Mouse (Mus musculus): ENCODE measurements around the gene Atp1a3. TPM values are rescaled to one million over a fixed set of nuclear protein-coding genes. Genes with fewer than 3 reads are reported as not detected.

Gene Atp1a3
- polyA plus RNA-seq, 1 experiment from 2014 or later, result 0.68 TPM

- Histone ChIP-seq H3K9me3 (ENCODE audit: control insufficient read depth, low read length) (no peaks in the 10 kb centered on the region), H3K9ac (ENCODE audit: low read depth, low read length) (peak within 1 kb of the TSS; percentile 70), H3K4me2 (replicated peaks; ENCODE audit: low read depth, low read length) (peak within 1 kb of the TSS; percentile 72), H3K36me3 (ENCODE audit: control insufficient read depth, insufficient read depth, low read length) (no peaks in the 10 kb centered on the region), H3K27ac (ENCODE audit: low read depth, low read length) (peak within 1 kb of the TSS; percentile 73; the same call in 1 of the 2 replicates), H3K27me3 (ENCODE audit: control insufficient read depth, insufficient read depth, low read length) (no peaks in the 10 kb centered on the region), H3K4me3 (ENCODE audit: low read length) (peak within 1 kb of the TSS; percentile 69), H3K4me1 (ENCODE audit: control insufficient read depth, insufficient read depth, low read length) (0 out of 2 replicates have a peak, but pooled peaks cover 7% of the 10 kb centered on the region)
- under 1% methylated on average over 45 of the region's 45 CpGs for WGBS
- ATAC-seq (ENCODE audit: low FRiP score, low TSS enrichment), result peak; percentile 90
Observed at GRCm38 (mm10) chr7:24971972-24972893, 33.5 kb downstream of the Atp1a3 start, which contains the start of gene Rabac1. Gene Rabac1 (minus strand): TSS chr7:24972754.

GRCm38 (mm10) chr7:24971261-24971971 is 34.3 kb downstream of the Atp1a3 start:
- Histone ChIP-seq H3K9ac (ENCODE audit: low read depth, low read length) (0 out of 2 replicates have a peak overlapping the region, but pooled peaks have one; percentile 12), H3K36me3 (ENCODE audit: control insufficient read depth, insufficient read depth, low read length) (no peaks in the 10 kb centered on the region), H3K4me1 (ENCODE audit: control insufficient read depth, insufficient read depth, low read length) (0 out of 2 replicates have a peak, but pooled peaks cover 7% of the 10 kb centered on the region), H3K27ac (ENCODE audit: low read depth, low read length) (no peak overlapping the region), H3K27me3 (ENCODE audit: control insufficient read depth, insufficient read depth, low read length) (no peaks in the 10 kb centered on the region), H3K9me3 (ENCODE audit: control insufficient read depth, low read length) (no peaks in the 10 kb centered on the region), H3K4me3 (ENCODE audit: low read length) (peak overlapping the region; percentile 69), H3K4me2 (replicated peaks; ENCODE audit: low read depth, low read length) (peak overlapping the region; percentile 72)
- 0 out of 2 replicates have a peak, but pooled peaks have one; percentile 5 for ATAC-seq (ENCODE audit: low FRiP score, low TSS enrichment)
- 10% methylated on average over 19 of the region's 19 CpGs for WGBS

- H3K9ac ChIP-seq (ENCODE audit: low read depth, low read length), result no peak overlapping the region
- WGBS, result 96% methylated on average over 3 of the region's 3 CpGs
- no peak for ATAC-seq (ENCODE audit: low FRiP score, low TSS enrichment)
- no peaks in the 10 kb centered on the region for H3K36me3 ChIP-seq (ENCODE audit: control insufficient read depth, insufficient read depth, low read length)
- no peak overlapping the region for H3K4me3 ChIP-seq (ENCODE audit: low read length)
- H3K4me2 ChIP-seq (replicated peaks; ENCODE audit: low read depth, low read length), result no peak overlapping the region
- H3K9me3 ChIP-seq (ENCODE audit: control insufficient read depth, low read length), result no peaks in the 10 kb centered on the region
- 0 out of 2 replicates have a peak, but pooled peaks cover 7% of the 10 kb centered on the region for H3K4me1 ChIP-seq (ENCODE audit: control insufficient read depth, insufficient read depth, low read length)
- H3K27me3 ChIP-seq (ENCODE audit: control insufficient read depth, insufficient read depth, low read length), result no peaks in the 10 kb centered on the region
- no peak overlapping the region for H3K27ac ChIP-seq (ENCODE audit: low read depth, low read length)
Observed at GRCm38 (mm10) chr7:24970341-24970740, 35.4 kb downstream of the Atp1a3 start.

- 78% methylated on average over 12 of the region's 12 CpGs for WGBS
- no peak overlapping the region for H3K4me2 ChIP-seq (replicated peaks; ENCODE audit: low read depth, low read length)
- no peak for ATAC-seq (ENCODE audit: low FRiP score, low TSS enrichment)
- H3K4me1 ChIP-seq (ENCODE audit: control insufficient read depth, insufficient read depth, low read length), result 0 out of 2 replicates have a peak, but pooled peaks cover 7% of the 10 kb centered on the region
- no peak overlapping the region for H3K27ac ChIP-seq (ENCODE audit: low read depth, low read length)
- H3K9ac ChIP-seq (ENCODE audit: low read depth, low read length), result no peak overlapping the region
- H3K27me3 ChIP-seq (ENCODE audit: control insufficient read depth, insufficient read depth, low read length), result no peaks in the 10 kb centered on the region
- no peak overlapping the region for H3K4me3 ChIP-seq (ENCODE audit: low read length)
- H3K36me3 ChIP-seq (ENCODE audit: control insufficient read depth, insufficient read depth, low read length), result no peaks in the 10 kb centered on the region
- H3K9me3 ChIP-seq (ENCODE audit: control insufficient read depth, low read length), result no peaks in the 10 kb centered on the region
Observed at GRCm38 (mm10) chr7:24969805-24970204, 36.0 kb downstream of the Atp1a3 start.

- WGBS, result 81% methylated on average over 6 of the region's 6 CpGs
- Histone ChIP-seq H3K27ac (ENCODE audit: low read depth, low read length) (no peak overlapping the region), H3K4me1 (ENCODE audit: control insufficient read depth, insufficient read depth, low read length) (0 out of 2 replicates have a peak, but pooled peaks cover 7% of the 10 kb centered on the region), H3K4me3 (ENCODE audit: low read length) (no peak overlapping the region), H3K9ac (ENCODE audit: low read depth, low read length) (no peak overlapping the region), H3K4me2 (replicated peaks; ENCODE audit: low read depth, low read length) (no peak overlapping the region), H3K36me3 (ENCODE audit: control insufficient read depth, insufficient read depth, low read length) (no peaks in the 10 kb centered on the region), H3K27me3 (ENCODE audit: control insufficient read depth, insufficient read depth, low read length) (no peaks in the 10 kb centered on the region), H3K9me3 (ENCODE audit: control insufficient read depth, low read length) (no peaks in the 10 kb centered on the region)
- no peak for ATAC-seq (ENCODE audit: low FRiP score, low TSS enrichment)
Observed at GRCm38 (mm10) chr7:24968463-24968862, 37.3 kb downstream of the Atp1a3 start.

GRCm38 (mm10) chr7:24967966-24968365 is 37.8 kb downstream of the Atp1a3 start:
- Histone ChIP-seq H3K9me3 (ENCODE audit: control insufficient read depth, low read length) (no peaks in the 10 kb centered on the region), H3K27ac (ENCODE audit: low read depth, low read length) (no peak overlapping the region), H3K36me3 (ENCODE audit: control insufficient read depth, insufficient read depth, low read length) (no peaks in the 10 kb centered on the region), H3K27me3 (ENCODE audit: control insufficient read depth, insufficient read depth, low read length) (no peaks in the 10 kb centered on the region), H3K4me1 (ENCODE audit: control insufficient read depth, insufficient read depth, low read length) (0 out of 2 replicates have a peak, but pooled peaks cover 7% of the 10 kb centered on the region), H3K4me3 (ENCODE audit: low read length) (no peak overlapping the region), H3K9ac (ENCODE audit: low read depth, low read length) (no peak overlapping the region), H3K4me2 (replicated peaks; ENCODE audit: low read depth, low read length) (no peak overlapping the region)
- no peak for ATAC-seq (ENCODE audit: low FRiP score, low TSS enrichment)
- WGBS, result 87% methylated on average over 8 of the region's 8 CpGs

GRCm38 (mm10) chr7:24964897-24965535 is 40.7 kb downstream of the Atp1a3 start:
- no peak overlapping the region for H3K27ac ChIP-seq (ENCODE audit: low read depth, low read length)
- 0 out of 2 replicates have a peak, but pooled peaks have one; percentile 29 for ATAC-seq (ENCODE audit: low FRiP score, low TSS enrichment)
- 13% methylated on average over 5 of the region's 5 CpGs for WGBS

GRCm38 (mm10) chr7:24964288-24964687 is 41.5 kb downstream of the Atp1a3 start:
- Histone ChIP-seq H3K27ac (ENCODE audit: low read depth, low read length) (no peak overlapping the region), H3K4me2 (replicated peaks; ENCODE audit: low read depth, low read length) (no peak overlapping the region), H3K4me1 (ENCODE audit: control insufficient read depth, insufficient read depth, low read length) (no peaks in the 10 kb centered on the region), H3K9me3 (ENCODE audit: control insufficient read depth, low read length) (no peaks in the 10 kb centered on the region), H3K27me3 (ENCODE audit: control insufficient read depth, insufficient read depth, low read length) (no peaks in the 10 kb centered on the region), H3K36me3 (ENCODE audit: control insufficient read depth, insufficient read depth, low read length) (no peaks in the 10 kb centered on the region), H3K4me3 (ENCODE audit: low read length) (no peak overlapping the region), H3K9ac (ENCODE audit: low read depth, low read length) (no peak overlapping the region)
- WGBS, result 88% methylated on average over 2 of the region's 2 CpGs
- no peak for ATAC-seq (ENCODE audit: low FRiP score, low TSS enrichment)

More at GRCm38 (mm10) chr7:24964897-24965535, 40.7 kb downstream of the Atp1a3 start:
- no peaks in the 10 kb centered on the region for H3K4me1 ChIP-seq (ENCODE audit: control insufficient read depth, insufficient read depth, low read length)
- H3K9ac ChIP-seq (ENCODE audit: low read depth, low read length), result no peak overlapping the region
- H3K36me3 ChIP-seq (ENCODE audit: control insufficient read depth, insufficient read depth, low read length), result no peaks in the 10 kb centered on the region
- no peaks in the 10 kb centered on the region for H3K27me3 ChIP-seq (ENCODE audit: control insufficient read depth, insufficient read depth, low read length)
- H3K9me3 ChIP-seq (ENCODE audit: control insufficient read depth, low read length), result no peaks in the 10 kb centered on the region
- no peak overlapping the region for H3K4me2 ChIP-seq (replicated peaks; ENCODE audit: low read depth, low read length)
- H3K4me3 ChIP-seq (ENCODE audit: low read length), result no peak overlapping the region
